ENCODE assay signal across 19 mouse cellular contexts in genomic region chr14:21741314-21741713, GRCm38 (mm10). TPM values are rescaled to one million over a fixed set of nuclear protein-coding genes. Genes with fewer than 3 reads are reported as not detected.
DNase-seq lines count a peak whose midpoint lies in the region; ATAC-seq and TF ChIP-seq lines count a peak whose summit lies in the region.
"Had no signal": no experiment of that assay in that cellular context is flagged by ENCODE, and none has a peak within 500 bp of the region (broad histone marks: within the 10 kb centered on the region; RNA-seq: fewer than 3 reads in every experiment).

No protein-coding gene starts in this region.

- no peaks in the 10 kb centered on the region for H3K36me3 ChIP-seq in forebrain, embryonic 13.5 days (ENCODE audit: poor library complexity, severe bottlenecking)
- H3K36me3 ChIP-seq in forebrain, embryonic 12.5 days (replicated peaks): no peaks in the 10 kb centered on the region
- no peaks in the 10 kb centered on the region for H3K36me3 ChIP-seq in kidney, postnatal 0 days (ENCODE audit: insufficient read depth, low read length)
- H3K36me3 ChIP-seq in embryonic facial prominence, embryonic 13.5 days: no peaks in the 10 kb centered on the region
- H3K36me3 ChIP-seq in myocyte (ENCODE audit: control insufficient read depth, insufficient read depth): no peaks in the 10 kb centered on the region
- H3K36me3 ChIP-seq in kidney, embryonic 15.5 days: no peaks in the 10 kb centered on the region
- H3K36me3 ChIP-seq: embryonic facial prominence, embryonic 15.5 days; heart, embryonic 13.5 days; liver, embryonic 12.5 days; lung, embryonic 15.5 days had no signal

- ATAC-seq in forebrain, embryonic 13.5 days: peak; percentile 25; the same call in 1 of the 2 replicates
- no peak for ATAC-seq in forebrain, embryonic 12.5 days (ENCODE audit: low FRiP score)
- no peak for ATAC-seq in kidney, postnatal 0 days (replicated peaks; ENCODE audit: low FRiP score, low read depth)
- ATAC-seq in embryonic facial prominence, embryonic 13.5 days (ENCODE audit: insufficient number of reproducible peaks, insufficient read depth, low FRiP score, low TSS enrichment, low read depth): no peak
- ATAC-seq in kidney, embryonic 15.5 days (replicated peaks; ENCODE audit: low FRiP score): no peak

- DNase-seq in kidney, postnatal 0 days (ENCODE audit: low spot score): no peak
- no peak for DNase-seq in kidney, adult 8-10 months
- DNase-seq in left cerebral cortex, postnatal 25 days (ENCODE audit: low spot score in 2 of 2): no peak

- no peak overlapping the region for H3K4me3 ChIP-seq in forebrain, embryonic 13.5 days
- no peak overlapping the region for H3K4me3 ChIP-seq in forebrain, embryonic 12.5 days (replicated peaks)
- no peak overlapping the region for H3K4me3 ChIP-seq in kidney, postnatal 0 days (replicated peaks; ENCODE audit: low read depth, low read length)
- no peak overlapping the region for H3K4me3 ChIP-seq in embryonic facial prominence, embryonic 13.5 days
- no peak overlapping the region for H3K4me3 ChIP-seq in myocyte
- H3K4me3 ChIP-seq in kidney, embryonic 15.5 days (replicated peaks): no peak overlapping the region
- H3K4me3 ChIP-seq: embryonic facial prominence, embryonic 15.5 days; heart, embryonic 13.5 days; liver, embryonic 12.5 days; lung, embryonic 15.5 days had no signal

- H3K79me2 ChIP-seq in myocyte (ENCODE audit: control insufficient read depth, insufficient read depth): no peaks in the 10 kb centered on the region

- intact Hi-C loops in left cerebral cortex, postnatal 25 days (cut with DNase I): loop anchor here (5.0 to 10.0 kb wide), 2 partner anchors 619 to 687 kb away; partner anchors contain the start of genes Adk and Ap3m1

- no peak overlapping the region for H3K9ac ChIP-seq in forebrain, embryonic 13.5 days
- H3K9ac ChIP-seq in forebrain, embryonic 12.5 days: no peak overlapping the region
- H3K9ac ChIP-seq in kidney, postnatal 0 days (ENCODE audit: low read depth, low read length): peak overlapping the region; percentile 29; the same call in 1 of the 2 replicates
- peak overlapping the region; percentile 32; the same call in 1 of the 2 replicates for H3K9ac ChIP-seq in embryonic facial prominence, embryonic 13.5 days
- H3K9ac ChIP-seq in kidney, embryonic 15.5 days: no peak overlapping the region
- H3K9ac ChIP-seq: embryonic facial prominence, embryonic 15.5 days; heart, embryonic 13.5 days; liver, embryonic 12.5 days; lung, embryonic 15.5 days had no signal

- no peak overlapping the region for H3K27ac ChIP-seq in forebrain, embryonic 13.5 days
- no peak overlapping the region for H3K27ac ChIP-seq in forebrain, embryonic 12.5 days
- H3K27ac ChIP-seq in kidney, postnatal 0 days: no peak overlapping the region
- H3K27ac ChIP-seq in embryonic facial prominence, embryonic 13.5 days: no peak overlapping the region
- no peak overlapping the region for H3K27ac ChIP-seq in kidney, embryonic 15.5 days
- H3K27ac ChIP-seq: embryonic facial prominence, embryonic 15.5 days; heart, embryonic 13.5 days; liver, embryonic 12.5 days; lung, embryonic 15.5 days had no signal

- no peaks in the 10 kb centered on the region for H3K4me1 ChIP-seq in forebrain, embryonic 13.5 days
- no peaks in the 10 kb centered on the region for H3K4me1 ChIP-seq in forebrain, embryonic 12.5 days
- H3K4me1 ChIP-seq in kidney, postnatal 0 days (replicated peaks; ENCODE audit: insufficient read depth, low read length): no peaks in the 10 kb centered on the region
- H3K4me1 ChIP-seq in embryonic facial prominence, embryonic 13.5 days: 0 out of 2 replicates have a peak, but pooled peaks cover 3% of the 10 kb centered on the region
- no peaks in the 10 kb centered on the region for H3K4me1 ChIP-seq in kidney, embryonic 15.5 days
- H3K4me1 ChIP-seq: liver, embryonic 12.5 days; lung, embryonic 15.5 days had no signal

- no peak for TF ChIP-seq POLR2A in myocyte (IDR thresholded peaks at IDR 0.05; ENCODE audit: insufficient read length, low read depth)

- no peak for TF ChIP-seq CTCF in kidney, postnatal 0 days (IDR thresholded peaks at IDR 0.05; ENCODE audit: low read depth)

- whole genome bisulfite sequencing in forebrain, embryonic 13.5 days: 95% methylated on average over 3 of the region's 3 CpGs
- 92% methylated on average over 3 of the region's 3 CpGs for WGBS in forebrain, embryonic 12.5 days
- 87% methylated on average over 3 of the region's 3 CpGs for WGBS in kidney, postnatal 0 days
- WGBS in embryonic facial prominence, embryonic 13.5 days: 89% methylated on average over 3 of the region's 3 CpGs
- 85% methylated on average over 3 of the region's 3 CpGs for WGBS in kidney, embryonic 15.5 days

- no peaks in the 10 kb centered on the region for H3K9me3 ChIP-seq in forebrain, embryonic 13.5 days (replicated peaks)
- H3K9me3 ChIP-seq in forebrain, embryonic 12.5 days: no peaks in the 10 kb centered on the region
- no peaks in the 10 kb centered on the region for H3K9me3 ChIP-seq in kidney, postnatal 0 days (replicated peaks; ENCODE audit: low read length)
- H3K9me3 ChIP-seq in embryonic facial prominence, embryonic 13.5 days: no peaks in the 10 kb centered on the region
- H3K9me3 ChIP-seq in kidney, embryonic 15.5 days (replicated peaks): no peaks in the 10 kb centered on the region
- H3K9me3 ChIP-seq: embryonic facial prominence, embryonic 15.5 days; heart, embryonic 13.5 days; liver, embryonic 12.5 days; lung, embryonic 15.5 days had no signal

- no peak overlapping the region for H3ac ChIP-seq in myocyte (ENCODE audit: control insufficient read depth, insufficient read length)

- 0 out of 2 replicates have a peak, but pooled peaks cover 4% of the 10 kb centered on the region for H3K27me3 ChIP-seq in forebrain, embryonic 13.5 days
- peaks cover 8% of the 10 kb centered on the region; the same call in 1 of the 2 replicates for H3K27me3 ChIP-seq in forebrain, embryonic 12.5 days
- H3K27me3 ChIP-seq in kidney, postnatal 0 days (ENCODE audit: insufficient read depth, low read length): no peaks in the 10 kb centered on the region
- H3K27me3 ChIP-seq in embryonic facial prominence, embryonic 13.5 days: peaks cover 11% of the 10 kb centered on the region
- no peaks in the 10 kb centered on the region for H3K27me3 ChIP-seq in myocyte (ENCODE audit: control insufficient read depth, insufficient read depth, insufficient read length)
- H3K27me3 ChIP-seq in kidney, embryonic 15.5 days: 0 out of 2 replicates have a peak, but pooled peaks cover 8% of the 10 kb centered on the region
- H3K27me3 ChIP-seq: embryonic facial prominence, embryonic 15.5 days; Patski had no signal

- H3K4me2 ChIP-seq in forebrain, embryonic 13.5 days: no peak overlapping the region
- no peak overlapping the region for H3K4me2 ChIP-seq in forebrain, embryonic 12.5 days
- H3K4me2 ChIP-seq in kidney, postnatal 0 days (ENCODE audit: low read length): no peak overlapping the region
- H3K4me2 ChIP-seq in embryonic facial prominence, embryonic 13.5 days: no peak overlapping the region
- H3K4me2 ChIP-seq in myocyte (ENCODE audit: low read depth): peak overlapping the region; percentile 41
- no peak overlapping the region for H3K4me2 ChIP-seq in kidney, embryonic 15.5 days
- H3K4me2 ChIP-seq: embryonic facial prominence, embryonic 15.5 days; heart, embryonic 13.5 days; liver, embryonic 12.5 days; lung, embryonic 15.5 days had no signal

TF ChIP-seq in myocyte, 11 proteins besides CTCF, POLR2A, EP300 and RAD21 (continues in another document):
- TF ChIP-seq POLR2AphosphoS2 (IDR thresholded peaks at IDR 0.05; ENCODE audit: insufficient read length, low read depth) (no peak), MYOG (IDR thresholded peaks at IDR 0.05; ENCODE audit: control insufficient read depth in 1 of 3, insufficient read depth in 1 of 3, insufficient read length in 2 of 3, low read depth in 2 of 3) (no peak), MAX (IDR thresholded peaks at IDR 0.05; ENCODE audit: low read depth) (no peak), SRF (IDR thresholded peaks at IDR 0.05; ENCODE audit: control insufficient read depth, insufficient read length, low read depth) (no peak), E2F4 (IDR thresholded peaks at IDR 0.05; ENCODE audit: insufficient read depth) (no peak), TCF12 (IDR thresholded peaks at IDR 0.05; ENCODE audit: insufficient read depth, poor library complexity, severe bottlenecking) (no peak), USF1 (IDR thresholded peaks at IDR 0.05; ENCODE audit: low read depth) (no peak)

RNA-seq across cellular contexts. Expression of gene Samd8, which starts 9.0 kb away (rescaled TPM):
- 17.8 and 18.3 TPM in 2 replicates for polyA plus RNA-seq in forebrain, embryonic 13.5 days (2015; fragmentation: Nextera tagmentation; extraction: Ambion mirVana)
- polyA plus RNA-seq in forebrain, embryonic 12.5 days (2016; fragmentation: Nextera tagmentation; extraction: Ambion mirVana): 13.9 and 17.0 TPM in 2 replicates
- polyA plus RNA-seq in kidney, postnatal 0 days (2015; fragmentation: Nextera tagmentation; extraction: Ambion mirVana): 8.1 and 8.5 TPM in 2 replicates
- 12.1 and 13.2 TPM in 2 replicates for polyA plus RNA-seq in embryonic facial prominence, embryonic 13.5 days (2015; fragmentation: Nextera tagmentation; extraction: Ambion mirVana)
- polyA plus RNA-seq in myocyte (2012; fragmentation: generic; extraction: Trizol): 27.8 TPM
- 8.8 and 9.5 TPM in 2 replicates for polyA plus RNA-seq in kidney, embryonic 15.5 days (2015; fragmentation: Nextera tagmentation; extraction: Ambion mirVana)
- 10 to 100 TPM; 82.5 to 82.8 TPM for total RNA-seq in left cerebral cortex, postnatal 25 days (2021)

RNA-seq across cellular contexts. Expression of gene Dusp13, which starts 9.7 kb away (rescaled TPM):
- polyA plus RNA-seq in forebrain, embryonic 13.5 days (2015; fragmentation: Nextera tagmentation; extraction: Ambion mirVana): not detected in 2 replicates
- not detected in 2 replicates for polyA plus RNA-seq in forebrain, embryonic 12.5 days (2016; fragmentation: Nextera tagmentation; extraction: Ambion mirVana)
- polyA plus RNA-seq in kidney, postnatal 0 days (2015; fragmentation: Nextera tagmentation; extraction: Ambion mirVana): 0.26 TPM in 1 of 2 replicates, not detected in the other
- 0.34 and 0.51 TPM in 2 replicates for polyA plus RNA-seq in embryonic facial prominence, embryonic 13.5 days (2015; fragmentation: Nextera tagmentation; extraction: Ambion mirVana)
- polyA plus RNA-seq in myocyte (2012; fragmentation: generic; extraction: Trizol): 24.6 TPM
- polyA plus RNA-seq in kidney, embryonic 15.5 days (2015; fragmentation: Nextera tagmentation; extraction: Ambion mirVana): 0.38 TPM in 1 of 2 replicates, not detected in the other
- total RNA-seq in left cerebral cortex, postnatal 25 days (2021): 1 to 10 TPM in 1 of 2 experiments, under 1 TPM in 1; 0.53 to 1.1 TPM
- total RNA-seq: hematopoietic stem cell, adult 5-6 weeks; megakaryocyte-erythroid progenitor cell, adult 5-6 weeks; monocyte, adult 5-6 weeks; neutrophil, adult 5-6 weeks had no signal
- polyA plus RNA-seq: heart, embryonic 13.5 days; liver, embryonic 12.5 days; lung, embryonic 15.5 days; stomach, embryonic 14.5 days had no signal

RNA-seq across cellular contexts. Expression of gene Dupd1, which starts 26.9 kb away (rescaled TPM):
- not detected in 2 replicates for polyA plus RNA-seq in forebrain, embryonic 13.5 days (2015; fragmentation: Nextera tagmentation; extraction: Ambion mirVana)
- not detected in 2 replicates for polyA plus RNA-seq in forebrain, embryonic 12.5 days (2016; fragmentation: Nextera tagmentation; extraction: Ambion mirVana)
- polyA plus RNA-seq in kidney, postnatal 0 days (2015; fragmentation: Nextera tagmentation; extraction: Ambion mirVana): not detected in 2 replicates
- 0.31 TPM in 1 of 2 replicates, not detected in the other for polyA plus RNA-seq in embryonic facial prominence, embryonic 13.5 days (2015; fragmentation: Nextera tagmentation; extraction: Ambion mirVana)
- polyA plus RNA-seq in myocyte (2012; fragmentation: generic; extraction: Trizol): 0.14 TPM
- 0.14 TPM in 1 of 2 replicates, not detected in the other for polyA plus RNA-seq in kidney, embryonic 15.5 days (2015; fragmentation: Nextera tagmentation; extraction: Ambion mirVana)
- under 1 TPM in 1 of 2 experiments, not detected in 1; 0.53 TPM for total RNA-seq in left cerebral cortex, postnatal 25 days (2021)
- total RNA-seq: hematopoietic stem cell, adult 5-6 weeks; left cerebral cortex, postnatal 14 days; megakaryocyte-erythroid progenitor cell, adult 5-6 weeks; monocyte, adult 5-6 weeks; neutrophil, adult 5-6 weeks had no signal
- polyA plus RNA-seq: embryonic facial prominence, embryonic 15.5 days; liver, embryonic 12.5 days; lung, embryonic 15.5 days; Patski; stomach, embryonic 14.5 days had no signal

Comparison
In these comparisons a context has a peak if more than half of its experiments do, and no peak if none do; other contexts are left out.
1. H3K9ac ChIP-seq: peak in kidney, postnatal 0 days (single experiment) and embryonic facial prominence, embryonic 13.5 days (single experiment); none in forebrain, embryonic 13.5 days (single experiment), forebrain, embryonic 12.5 days (single experiment) and kidney, embryonic 15.5 days (single experiment).
2. RNA of gene Dusp13, which starts 9.7 kb away (polyA plus RNA-seq): 24.6 TPM in myocyte (single experiment); 0.38 TPM in kidney, embryonic 15.5 days, 0.34 to 0.51 TPM in embryonic facial prominence, embryonic 13.5 days, not detected in forebrain, embryonic 12.5 days, not detected in forebrain, embryonic 13.5 days and 0.26 TPM in kidney, postnatal 0 days; every median in the first group is over 10 times any median in the second.